Mouse (Mus musculus) myocyte (in vitro differentiated cells): ENCODE data around the gene Cables2.

ENCODE experiments used
- CEBPB ChIP-seq: IDR thresholded peaks from 2 replicates; pipeline ENCODE4 v1.6.1; 2011; ENCODE audit warnings: mild to moderate bottlenecking, moderate library complexity; ENCODE audit not compliant: poor library complexity, insufficient read depth, severe bottlenecking
- E2F4 ChIP-seq: IDR thresholded peaks from one replicate; pipeline ENCODE4 v1.6.1; 2011; ENCODE audit warnings: mild to moderate bottlenecking, control low read depth, moderate library complexity; ENCODE audit not compliant: insufficient read depth
- MAX ChIP-seq: IDR thresholded peaks from one replicate; pipeline ENCODE4 v1.6.1; 2011; ENCODE audit warnings: low read depth, mild to moderate bottlenecking, control low read depth
- MYOG ChIP-seq, 3 experiments: IDR thresholded peaks; one replicate each; pipeline ENCODE4 v1.6.1; 2011; ENCODE audit warnings: control low read depth in 2 of 3, low read depth in 2 of 3, mild to moderate bottlenecking in 2 of 3; ENCODE audit not compliant: insufficient read length in 2 of 3, control insufficient read depth in 1 of 3, insufficient read depth in 1 of 3
- POLR2A ChIP-seq: IDR thresholded peaks from one replicate; pipeline ENCODE4 v1.6.1; 2011; ENCODE audit warnings: low read depth, mild to moderate bottlenecking, control low read depth, moderate library complexity; ENCODE audit not compliant: insufficient read length
- POLR2AphosphoS2 ChIP-seq: IDR thresholded peaks from one replicate; pipeline ENCODE4 v1.6.1; 2011; ENCODE audit warnings: low read depth, control low read depth; ENCODE audit not compliant: insufficient read length
- TCF12 ChIP-seq: IDR thresholded peaks from one replicate; pipeline ENCODE4 v1.6.1; 2011; ENCODE audit warnings: mild to moderate bottlenecking, control low read depth; ENCODE audit not compliant: poor library complexity, insufficient read depth, severe bottlenecking
- TCF3 ChIP-seq: IDR thresholded peaks from one replicate; pipeline ENCODE4 v1.6.1; 2011; ENCODE audit warnings: low read depth, control low read depth; ENCODE audit not compliant: insufficient read length
- USF1 ChIP-seq: IDR thresholded peaks from one replicate; pipeline ENCODE4 v1.6.1; 2011; ENCODE audit warnings: low read depth, mild to moderate bottlenecking, control low read depth, moderate library complexity

- TF ChIP-seq POLR2A: no peak
- no peak for TF ChIP-seq TCF3
- no peak for TF ChIP-seq TCF12
- TF ChIP-seq E2F4: no peak
- TF ChIP-seq USF1: no peak
- no peak for TF ChIP-seq POLR2AphosphoS2
- TF ChIP-seq CEBPB: no peak
- TF ChIP-seq MAX: no peak
- TF ChIP-seq MYOG (IDR thresholded peaks at IDR 0.05; ENCODE audit: control insufficient read depth in 1 of 3, insufficient read depth in 1 of 3, insufficient read length in 2 of 3, low read depth in 2 of 3): no peak
These were observed 61.0 kb downstream of the Cables2 start for GRCm38 (mm10) chr2:180212255-180212654.
